Mouse (Mus musculus) urinary bladder, postnatal 14 days (tissue): ENCODE measurements around the gene 1700113H08Rik.

Source experiments
- DNase-seq: peaks from one replicate; pipeline ENCODE4 v3.0.0; 2021; ENCODE audit warnings: low spot score

Gene 1700113H08Rik

DNA sequence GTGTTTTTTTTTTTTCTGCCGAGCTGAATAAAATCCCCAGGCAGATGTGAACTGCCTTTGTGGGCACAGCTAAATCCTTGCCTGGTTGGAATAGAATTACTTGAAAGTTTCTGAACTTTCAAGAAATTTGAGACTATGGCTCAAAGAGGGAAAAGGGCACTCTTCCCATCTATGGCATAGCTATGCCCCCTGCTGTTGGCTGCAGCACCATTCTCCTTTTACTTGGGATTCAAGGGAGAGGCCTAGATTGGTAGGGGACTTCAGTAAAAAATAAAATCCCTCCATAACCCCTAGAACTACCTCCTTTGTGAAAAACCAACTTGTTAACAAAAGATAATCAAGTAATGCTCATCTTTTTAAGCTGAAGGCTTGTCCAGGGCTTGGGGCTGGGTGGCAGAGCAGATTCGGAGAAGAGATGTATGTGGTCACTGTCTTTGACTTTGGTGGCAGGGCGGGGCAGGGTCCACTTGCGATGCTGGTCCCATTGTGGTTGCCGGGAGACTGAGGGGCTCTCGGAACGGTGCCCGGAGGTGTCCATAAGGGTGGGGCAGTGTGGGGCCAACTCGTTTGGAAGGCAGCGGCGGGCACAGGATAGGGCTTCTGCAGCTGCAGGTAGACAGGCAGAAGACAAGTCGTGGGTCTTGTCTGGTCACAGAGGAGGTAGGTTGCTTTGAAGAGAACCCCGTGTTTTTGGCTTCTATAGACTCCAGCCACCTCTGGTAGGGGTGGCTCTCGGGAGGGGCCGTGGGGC lies at the start of gene 1700113H08Rik:
Gene 1700113H08Rik, plus strand, starts transcription at position 546 of the 751 bp plus-strand sequence.
- no peak for DNase-seq

DNA sequence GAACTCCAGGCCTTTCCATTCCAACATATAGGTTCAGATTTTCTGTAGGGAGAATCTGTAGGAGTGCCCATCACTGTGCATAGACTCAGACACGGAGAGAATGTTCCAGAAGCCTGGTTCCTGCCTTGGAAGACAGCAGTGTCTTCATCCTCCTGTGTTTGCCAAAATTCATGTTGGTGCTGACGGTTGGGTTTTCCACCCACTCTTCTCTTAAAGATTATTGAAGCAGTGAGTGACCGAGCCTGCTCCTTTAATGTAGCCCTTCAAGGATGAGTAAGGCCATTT lies 49.7 kb upstream of the 1700113H08Rik start:
- no peak for DNase-seq

DNA sequence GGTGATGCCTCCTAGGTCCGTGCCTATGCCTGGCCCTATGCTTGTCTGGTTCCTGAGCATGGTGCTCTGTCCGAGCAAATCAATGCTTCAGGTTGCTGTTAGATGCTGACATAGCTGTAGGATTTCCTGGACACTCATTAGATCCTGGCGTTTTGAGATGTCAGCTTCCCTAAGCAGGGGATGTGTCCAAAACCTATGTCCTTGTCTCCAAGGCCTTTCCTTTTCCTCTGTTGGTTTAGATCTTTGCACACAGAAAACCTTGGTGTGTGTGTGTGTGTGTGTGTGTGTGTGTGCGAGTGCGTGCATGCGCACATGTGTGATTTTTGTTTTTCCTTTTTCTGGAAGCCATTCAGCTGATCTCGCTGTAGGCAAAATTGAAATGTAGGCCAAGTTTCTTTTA lies 45.8 kb upstream of the 1700113H08Rik start:
- no peak for DNase-seq

DNA sequence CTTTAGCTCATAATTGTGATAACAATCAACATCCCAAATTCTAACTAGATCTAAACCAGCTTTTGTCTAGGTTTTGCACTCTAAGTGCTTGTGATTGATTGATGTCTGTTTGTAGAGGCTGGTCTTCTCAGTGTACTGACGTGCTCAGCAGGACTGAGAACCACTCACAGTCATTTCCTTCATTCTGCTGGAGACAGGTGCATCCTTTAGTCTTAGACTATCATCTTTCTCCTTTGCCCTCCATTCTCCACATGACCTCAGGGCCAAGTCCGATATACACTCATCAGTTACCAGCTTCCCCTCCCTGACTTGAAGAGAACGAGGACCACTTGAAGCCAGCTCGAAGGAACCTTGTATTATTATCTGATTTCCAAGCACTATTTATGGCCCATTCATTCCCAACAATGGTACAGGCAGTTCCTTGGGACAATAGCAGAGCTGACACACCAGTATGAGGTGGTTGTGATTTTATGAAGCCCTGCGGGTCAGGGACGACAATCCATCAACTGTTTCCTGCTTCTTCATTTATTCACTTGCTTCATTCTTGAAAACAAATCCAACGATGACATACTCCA lies 43.4 kb upstream of the 1700113H08Rik start:
- no peak for DNase-seq

DNA sequence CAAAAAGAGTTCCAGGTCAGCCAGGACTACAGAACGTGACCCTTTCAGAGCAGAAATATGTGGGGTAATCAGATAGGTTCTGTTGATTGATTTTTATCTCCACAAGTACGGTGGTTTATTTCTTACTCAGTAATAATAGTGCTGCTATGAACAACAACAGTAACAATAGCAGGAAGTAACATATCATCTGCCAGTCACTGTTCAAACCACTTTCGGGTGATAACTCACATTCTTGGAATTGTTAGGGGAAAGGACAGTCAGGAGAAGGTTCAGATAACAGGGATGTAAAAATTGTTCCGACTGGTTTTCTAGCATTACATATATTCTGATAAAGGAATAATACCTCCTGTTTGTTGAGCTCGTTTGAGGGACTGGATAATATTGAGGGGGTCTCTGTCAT lies 42.4 kb upstream of the 1700113H08Rik start:
- no peak for DNase-seq

DNA sequence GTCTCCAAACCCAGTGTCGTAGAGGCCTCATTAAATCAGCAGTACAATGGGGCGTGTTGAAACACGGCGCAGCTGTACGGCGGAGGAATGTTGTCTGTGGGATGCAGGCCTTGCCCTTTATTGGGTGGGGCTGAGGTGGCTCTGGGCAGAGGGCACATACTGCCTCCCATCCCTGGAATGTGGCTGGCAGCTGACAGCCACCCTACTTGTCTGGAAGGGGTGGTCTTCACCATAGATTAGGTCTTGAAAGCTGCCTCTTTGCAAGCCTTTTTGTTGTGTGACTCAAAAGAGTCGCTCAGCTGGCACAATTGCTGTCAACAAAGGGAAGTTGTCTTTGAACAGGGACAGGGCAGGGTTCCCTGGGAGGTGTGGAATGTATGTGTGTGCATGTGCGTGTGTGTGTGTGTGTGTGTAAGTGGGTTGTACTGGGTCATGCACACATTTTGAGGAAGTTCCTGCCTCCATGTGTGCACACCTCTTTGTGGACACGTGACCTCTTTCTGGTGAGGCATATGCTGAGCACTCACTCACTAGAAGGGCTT lies 41.6 kb upstream of the 1700113H08Rik start:
- peak; percentile 63 for DNase-seq

DNA sequence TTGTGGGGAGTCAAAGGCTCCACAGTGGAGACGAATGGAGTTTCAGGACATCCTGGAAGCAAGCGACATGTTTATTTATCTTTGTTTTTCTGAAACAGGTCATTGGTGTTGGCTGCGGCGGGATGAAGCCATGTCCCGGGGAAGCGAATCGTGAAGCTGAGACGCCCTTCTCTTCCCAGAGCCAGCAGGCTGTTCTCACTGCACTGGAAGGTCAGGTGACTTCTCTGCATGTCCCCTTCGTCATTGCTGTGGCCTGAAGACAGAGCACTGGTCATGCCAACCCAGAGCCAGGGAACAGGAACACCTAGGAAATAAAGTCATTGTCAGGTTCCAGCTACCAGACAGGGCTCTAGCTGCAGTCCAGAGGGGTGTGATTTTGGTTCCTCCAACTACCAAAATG lies 39.0 kb upstream of the 1700113H08Rik start:
- no peak for DNase-seq

DNA sequence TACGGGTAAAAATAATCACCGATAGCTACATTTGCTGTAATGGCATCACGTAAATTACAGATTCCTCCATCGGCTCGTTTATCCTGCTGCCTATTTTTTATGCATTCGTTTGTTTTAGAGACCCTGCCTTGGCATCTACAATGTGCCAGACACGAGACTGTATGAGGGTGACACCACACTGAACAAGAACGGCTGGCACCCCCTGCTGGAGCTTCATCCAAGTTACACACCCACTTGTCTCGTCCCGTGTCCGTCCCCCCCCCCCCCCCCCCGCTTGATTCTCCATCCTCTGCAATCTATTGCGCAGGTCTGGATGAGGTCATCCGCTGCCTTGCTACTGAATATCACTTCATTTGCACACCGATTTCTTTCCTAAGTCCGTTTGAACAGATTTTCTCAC lies 37.1 kb upstream of the 1700113H08Rik start:
- DNase-seq, result peak; percentile 43

DNA sequence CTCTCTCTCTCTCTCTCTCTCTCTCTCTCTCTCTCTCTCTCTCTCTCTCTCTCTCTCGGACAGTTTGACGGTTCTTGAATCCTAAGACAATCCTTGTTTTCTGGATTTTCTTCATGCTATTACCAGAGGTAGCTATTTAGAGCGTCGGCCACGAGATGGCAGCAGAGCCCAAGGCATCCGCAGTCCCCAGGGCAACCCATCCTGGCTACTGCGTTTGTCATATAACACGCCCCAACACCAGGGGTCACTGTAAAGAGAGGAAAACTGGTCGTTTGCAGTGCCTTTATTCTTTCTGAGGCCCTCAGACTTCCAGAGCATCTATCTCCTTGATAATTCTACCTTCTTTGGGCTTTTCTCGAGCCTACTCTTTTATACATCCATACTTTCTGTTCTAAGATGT lies 33.0 kb upstream of the 1700113H08Rik start:
- peak; percentile 86 for DNase-seq

DNA sequence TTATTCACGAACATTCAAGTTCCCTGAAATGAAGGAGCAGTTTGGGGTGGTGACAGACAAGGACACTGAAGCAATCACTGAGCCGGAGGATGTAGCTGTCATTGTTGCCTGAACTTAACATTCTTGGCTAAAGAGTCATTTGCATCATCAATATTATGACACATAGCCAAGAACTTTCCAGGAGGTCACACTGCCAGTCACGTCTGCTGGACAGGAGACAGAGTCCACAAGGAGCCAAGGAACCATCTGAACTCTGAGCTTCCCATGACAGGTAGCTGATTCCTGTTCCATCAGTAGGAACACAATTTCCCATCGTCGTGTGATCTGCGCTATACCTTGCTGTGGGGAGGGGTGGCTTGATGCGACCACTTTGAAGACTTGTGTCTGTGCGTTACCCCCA lies 25.1 kb upstream of the 1700113H08Rik start:
- DNase-seq, result no peak

DNA sequence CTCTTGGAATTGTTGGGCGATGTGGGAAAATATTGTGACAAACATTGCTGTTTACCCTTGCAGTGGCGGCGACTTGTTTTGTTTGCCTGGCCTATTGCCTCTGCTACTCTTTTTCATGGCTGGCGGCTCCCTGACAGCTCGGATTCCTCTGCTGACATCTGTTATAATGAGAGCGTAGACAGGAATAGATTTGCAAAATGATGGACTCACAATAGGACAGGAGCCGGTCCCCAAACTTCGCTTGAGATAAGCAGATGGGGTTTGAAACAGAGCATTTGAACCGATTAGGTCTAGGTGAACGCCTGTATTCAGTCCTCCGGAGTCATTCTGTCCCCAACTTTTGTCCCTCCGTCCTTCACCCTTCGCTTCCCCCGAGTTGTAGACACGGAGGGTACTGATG lies 22.0 kb upstream of the 1700113H08Rik start:
- DNase-seq, result no peak

DNA sequence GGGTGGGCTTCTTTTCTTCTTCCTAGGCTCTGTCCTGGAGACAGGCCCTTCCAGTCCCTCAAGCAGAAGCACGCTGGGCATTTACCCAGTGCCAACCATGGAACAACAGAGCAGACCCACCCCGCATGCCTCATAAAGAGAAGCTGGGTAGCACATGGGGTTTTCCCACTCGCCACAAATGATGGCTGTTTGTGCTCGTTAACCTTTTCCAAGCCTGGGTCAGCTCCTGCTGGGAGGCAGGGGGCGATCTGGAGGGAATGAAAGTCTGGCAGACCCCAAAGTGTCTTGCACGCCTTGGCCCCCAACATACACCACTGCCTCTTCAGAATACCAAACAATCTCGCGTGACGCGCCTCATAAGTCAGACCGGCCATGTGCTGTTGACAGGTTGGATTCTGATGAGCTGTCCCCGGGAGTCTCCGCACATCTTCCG lies 21.6 kb upstream of the 1700113H08Rik start:
- no peak for DNase-seq

DNA sequence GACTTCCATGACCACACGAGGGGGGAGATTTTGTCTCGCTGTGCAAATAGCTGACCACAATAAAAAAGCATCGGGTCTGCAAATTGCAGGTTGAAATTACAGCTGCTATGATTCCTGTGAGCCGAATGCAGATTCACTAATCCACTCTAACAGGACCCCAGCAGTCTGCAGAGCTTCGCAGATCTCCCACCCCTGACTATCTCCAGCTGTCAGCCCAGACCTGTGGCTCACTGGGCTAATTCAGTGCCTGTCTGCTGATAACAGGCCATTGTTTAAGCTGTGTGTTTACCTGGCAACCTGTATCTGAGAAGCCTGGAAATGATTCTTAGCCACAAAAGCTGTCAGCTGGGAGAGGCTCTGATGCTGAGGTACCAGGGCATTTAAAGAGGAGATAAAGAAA lies 20.8 kb upstream of the 1700113H08Rik start:
- no peak for DNase-seq

DNA sequence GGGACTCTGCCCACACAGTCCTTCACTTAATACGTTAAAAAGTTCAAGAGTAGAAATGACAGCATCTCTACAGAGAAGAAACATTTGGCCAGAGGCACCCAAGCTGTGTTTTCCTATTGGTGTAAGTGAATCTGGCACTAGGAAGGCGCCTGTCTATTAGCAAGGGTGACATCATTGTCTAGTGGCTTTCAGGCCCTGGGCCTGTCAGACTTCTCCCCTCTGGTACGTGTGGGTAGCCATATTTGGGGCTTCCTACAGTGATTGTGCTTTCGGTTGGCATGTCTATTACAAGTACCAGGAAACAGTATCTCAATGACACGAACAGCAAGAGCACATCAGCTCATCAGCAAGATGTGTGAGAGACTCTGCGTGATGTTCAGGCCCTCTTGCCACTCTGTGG lies 18.5 kb upstream of the 1700113H08Rik start:
- DNase-seq, result no peak

DNA sequence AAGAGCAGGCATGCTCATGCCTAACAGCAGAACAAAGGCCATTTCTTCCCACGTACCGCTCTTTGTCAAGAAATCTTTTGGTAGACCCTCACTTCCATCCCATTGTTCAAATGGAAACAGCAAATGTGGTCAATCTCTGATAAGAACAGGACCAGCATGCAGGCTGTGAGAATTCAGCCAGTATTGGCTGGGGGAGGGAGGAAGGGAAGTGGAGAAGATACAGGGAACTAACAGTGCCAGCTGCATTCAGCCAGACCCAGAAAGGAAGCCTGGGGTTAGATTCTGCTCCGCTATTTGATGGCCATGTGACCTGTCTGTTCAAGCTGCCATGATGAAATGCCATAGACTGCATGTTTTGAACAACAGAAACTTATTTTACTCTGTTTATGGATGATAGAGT lies 18.0 kb upstream of the 1700113H08Rik start:
- no peak for DNase-seq

DNA sequence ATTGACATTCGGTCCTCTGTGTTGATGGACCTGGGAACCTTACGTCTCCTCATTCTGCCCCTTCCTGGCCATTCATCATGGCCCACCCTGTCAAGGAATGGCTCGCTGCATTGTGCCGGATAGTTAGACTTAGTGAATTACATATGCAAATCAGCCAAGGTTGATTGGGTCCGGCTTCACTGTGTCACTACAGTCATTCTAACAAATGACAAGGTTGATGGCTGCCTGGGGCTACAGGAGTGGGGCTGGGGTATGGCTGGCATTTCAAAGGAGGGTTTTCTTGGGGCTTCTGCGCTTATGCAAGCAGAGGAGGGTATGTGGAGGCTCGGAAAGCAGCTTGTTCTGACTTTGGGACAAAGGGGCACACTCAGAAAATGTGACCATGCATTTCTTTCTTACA lies 16.6 kb upstream of the 1700113H08Rik start:
- DNase-seq, result no peak

DNA sequence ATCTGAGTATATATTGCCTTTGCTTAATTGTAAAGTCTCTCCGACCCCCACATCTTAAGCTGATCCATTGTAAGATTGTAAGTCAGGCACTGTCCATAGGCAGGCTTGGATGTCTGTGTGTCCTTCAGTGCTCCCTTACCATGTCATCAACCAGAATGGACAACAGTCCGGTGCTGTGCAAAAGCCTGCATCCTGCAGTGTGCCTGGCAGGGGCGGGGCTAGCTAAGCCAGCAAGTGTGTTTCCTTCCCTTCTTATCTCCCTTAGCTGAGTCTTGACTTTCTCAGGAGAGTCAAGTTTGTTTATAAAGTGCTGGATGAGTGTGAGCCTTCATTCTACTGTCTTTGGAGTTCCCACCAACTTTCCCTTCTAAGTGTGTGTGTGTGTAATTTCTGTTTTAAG lies 12.6 kb upstream of the 1700113H08Rik start:
- DNase-seq, result no peak

DNA sequence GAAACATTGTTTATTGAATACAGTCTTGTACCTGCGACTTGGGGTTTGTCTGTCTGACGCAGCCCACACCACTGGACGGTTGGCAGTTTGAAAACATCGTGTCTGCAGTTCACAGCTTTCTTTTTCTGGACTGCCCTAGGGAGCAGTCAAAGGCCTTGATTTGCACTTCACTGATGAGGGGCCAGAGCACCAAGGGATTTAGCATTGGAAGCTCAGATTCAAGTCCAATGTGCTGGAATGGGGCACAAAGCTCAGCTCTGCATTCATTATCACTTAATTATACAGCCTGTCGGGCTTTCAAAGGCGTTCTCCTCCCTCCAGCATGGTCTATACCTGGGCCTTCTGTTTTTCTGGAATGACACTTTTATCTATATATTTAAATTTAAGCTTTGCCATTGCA lies 11.4 kb upstream of the 1700113H08Rik start:
- DNase-seq, result no peak

DNA sequence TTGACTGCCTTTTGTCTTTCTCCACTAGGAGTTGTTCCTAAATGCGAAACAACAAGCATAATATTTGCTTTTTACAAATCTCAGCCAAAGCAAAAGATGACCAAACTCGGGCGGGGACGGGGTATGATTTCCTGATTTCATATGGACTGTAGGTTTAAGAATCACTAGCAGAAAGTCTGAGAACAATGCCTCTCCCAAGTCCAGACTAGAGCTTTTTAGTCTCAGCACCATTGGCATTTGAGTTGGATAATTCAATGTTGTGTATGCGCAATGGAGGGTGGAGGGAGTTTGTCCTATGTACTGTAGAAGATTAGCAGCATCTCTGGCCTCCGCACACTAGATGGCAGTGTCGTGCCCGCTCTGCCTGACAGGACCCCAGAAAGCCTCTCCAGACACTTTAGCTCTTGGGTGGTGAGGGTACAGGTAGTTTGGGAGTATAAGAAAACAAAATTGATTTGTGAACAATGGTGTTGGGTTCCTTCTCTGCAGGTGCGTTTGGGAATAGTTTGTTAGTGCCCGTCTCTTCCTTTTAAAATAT lies 10.8 kb upstream of the 1700113H08Rik start:
- no peak for DNase-seq

DNA sequence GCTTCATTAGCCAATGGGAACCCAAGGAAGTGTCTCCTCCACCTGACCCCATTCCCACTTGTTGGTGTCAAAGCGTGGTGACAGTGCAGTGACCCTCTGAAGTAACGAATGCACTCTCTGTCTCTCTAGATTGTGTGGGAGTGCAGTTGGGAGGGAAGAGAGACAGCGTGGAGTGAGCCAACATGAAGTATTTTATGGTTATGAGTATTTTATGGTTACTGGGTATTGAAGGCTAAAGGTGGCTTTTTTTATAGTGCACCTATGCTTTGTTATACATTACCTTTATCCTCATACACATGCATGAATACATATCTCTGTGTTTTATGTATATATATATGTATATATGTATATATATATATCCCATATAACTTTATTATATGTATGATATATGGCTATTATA lies 8.7 kb upstream of the 1700113H08Rik start:
- DNase-seq, result no peak

DNA sequence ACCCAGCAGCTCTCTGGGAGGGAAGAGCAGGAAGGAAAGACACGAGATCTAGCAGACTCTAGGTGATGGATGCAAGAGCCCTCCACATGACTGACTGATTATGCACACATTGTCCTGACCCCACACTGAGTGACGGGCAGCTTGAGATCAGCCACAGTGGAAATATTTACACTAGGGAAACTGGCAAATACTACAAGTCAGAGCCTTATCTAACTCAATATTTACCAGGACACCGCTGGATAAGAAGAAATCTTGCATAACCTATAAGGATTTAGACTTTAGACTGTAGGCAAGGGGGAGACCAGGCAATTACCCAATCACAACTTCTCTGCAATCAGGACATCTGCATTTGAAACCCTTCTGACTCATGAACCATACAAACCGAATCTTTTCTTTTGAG lies 6.1 kb upstream of the 1700113H08Rik start:
- DNase-seq, result no peak

DNA sequence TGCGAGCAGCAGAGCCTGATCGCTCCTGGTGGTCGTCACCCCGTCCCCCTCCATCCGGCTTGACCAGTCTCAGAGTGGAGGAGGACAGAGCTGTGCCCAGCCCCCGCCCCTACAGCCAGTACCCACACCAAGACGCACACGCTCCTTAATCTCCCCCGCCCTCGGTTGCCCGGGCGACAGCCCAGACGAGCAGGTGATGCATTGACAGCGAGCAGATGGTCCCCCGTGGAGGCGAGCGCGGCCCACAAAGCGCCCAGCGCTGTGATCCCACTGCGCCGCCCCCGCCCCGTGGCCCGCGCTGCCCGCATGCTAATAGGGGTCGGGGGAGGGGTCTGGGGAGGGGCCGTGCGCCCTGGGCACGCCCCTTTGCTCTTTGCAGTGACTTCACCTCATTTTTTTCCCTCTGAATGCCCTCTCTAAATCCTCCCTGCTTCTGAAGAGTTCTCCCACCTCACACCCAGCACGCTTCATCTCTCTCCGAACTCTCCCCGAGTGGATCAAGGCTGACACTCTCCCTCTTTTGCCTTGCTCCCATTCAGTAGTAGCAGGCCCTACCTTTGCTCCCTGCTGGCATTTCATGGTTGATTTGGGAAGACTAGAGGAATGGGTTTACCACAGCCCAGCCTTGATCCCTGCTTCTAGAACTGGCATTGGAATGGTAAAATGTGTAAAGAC lies 543 bp downstream of the 1700113H08Rik start:
- DNase-seq, result no peak

DNA sequence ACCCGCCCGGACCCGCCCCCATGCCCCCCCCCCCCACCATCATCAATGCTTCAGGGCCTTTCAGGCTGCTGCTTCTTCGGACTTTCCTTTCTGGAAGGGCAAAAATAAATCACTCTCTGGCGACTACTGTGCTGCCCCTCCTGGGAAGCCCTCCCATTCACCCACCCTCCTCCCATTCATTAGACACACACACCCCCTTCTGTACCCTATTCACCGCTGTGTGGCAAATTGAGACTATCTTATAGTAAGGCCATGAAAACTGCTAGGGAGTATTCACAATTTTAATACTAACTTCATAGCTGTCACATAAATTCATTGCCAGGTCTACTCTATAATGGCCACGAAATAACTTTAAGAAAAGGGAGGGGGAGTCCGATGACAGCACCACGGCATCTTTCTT lies 1.1 kb downstream of the 1700113H08Rik start:
- DNase-seq, result no peak
